Comparison of ENCODE assay signal across 9 mouse cellular contexts in the genomic region with DNA sequence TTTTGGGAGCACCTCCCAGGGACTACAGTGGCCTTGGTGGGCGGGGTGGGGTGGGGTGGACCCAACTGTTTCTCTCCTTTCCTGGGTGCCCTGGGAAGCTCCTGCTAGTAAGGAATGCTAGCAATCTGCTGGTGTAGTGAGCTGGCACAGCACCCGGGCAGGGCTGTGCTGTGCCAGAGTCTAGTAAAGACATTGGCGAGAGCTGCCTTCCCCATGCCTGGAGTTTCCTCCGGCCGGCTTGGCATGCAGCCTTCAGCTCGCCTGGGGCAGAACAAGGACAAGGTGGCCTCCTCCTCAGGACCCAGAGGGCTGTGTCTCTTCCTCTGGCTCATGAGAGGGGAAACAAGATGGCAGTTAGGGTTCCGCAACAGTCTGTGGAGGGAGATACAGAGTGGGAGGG.
DNase-seq lines count a peak whose midpoint lies in the region; ATAC-seq and TF ChIP-seq lines count a peak whose summit lies in the region.
"Had no signal": no experiment of that assay in that cellular context is flagged by ENCODE, and none has a peak within 500 bp of the region (broad histone marks: within the 10 kb centered on the region; RNA-seq: fewer than 3 reads in every experiment).

No protein-coding gene starts in this region.

- H3K4me1 ChIP-seq in liver, embryonic 12.5 days = no peaks in the 10 kb centered on the region
- H3K4me1 ChIP-seq in intestine, postnatal 0 days (replicated peaks; ENCODE audit: control insufficient read depth, insufficient read depth, low read length) = no peaks in the 10 kb centered on the region

- peaks cover 66% of the 10 kb centered on the region for H3K27me3 ChIP-seq in liver, embryonic 12.5 days (replicated peaks)
- no peaks in the 10 kb centered on the region for H3K27me3 ChIP-seq in intestine, postnatal 0 days (replicated peaks; ENCODE audit: control insufficient read depth, insufficient read depth, low read length)

- peak; percentile 16 to 37 for DNase-seq in layer of hippocampus, postnatal 14 days (ENCODE audit: low spot score in 2 of 2)
- no peak for DNase-seq in layer of hippocampus, adult 8-10 months (ENCODE audit: low spot score in 2 of 2)
- peak; percentile 72 for DNase-seq in brain, adult 2 months (ENCODE audit: low read depth, low spot score)
- peak; percentile 77 for DNase-seq in gastrocnemius, postnatal 25 days
- DNase-seq in lung, postnatal 10 days = peak; percentile 52
- DNase-seq in frontal cortex, postnatal 36 days (ENCODE audit: low spot score in 2 of 2) = no peak

- H3K9me3 ChIP-seq in liver, embryonic 12.5 days (replicated peaks) = no peaks in the 10 kb centered on the region
- no peaks in the 10 kb centered on the region for H3K9me3 ChIP-seq in intestine, postnatal 0 days (ENCODE audit: control insufficient read depth)

- H3K4me2 ChIP-seq in liver, embryonic 12.5 days = no peak overlapping the region
- H3K4me2 ChIP-seq in intestine, postnatal 0 days (replicated peaks; ENCODE audit: low read depth) = no peak overlapping the region
- H3K4me2 ChIP-seq: liver, embryonic 11.5 days had no signal

- no peak overlapping the region for H3K9ac ChIP-seq in liver, embryonic 12.5 days
- no peak overlapping the region for H3K9ac ChIP-seq in intestine, postnatal 0 days (ENCODE audit: low read depth, low read length)

- H3K27ac ChIP-seq in liver, embryonic 12.5 days = no peak overlapping the region
- H3K27ac ChIP-seq in intestine, postnatal 0 days (ENCODE audit: low read depth, low read length) = no peak overlapping the region

- no peak overlapping the region for H3K4me3 ChIP-seq in liver, embryonic 12.5 days
- no peak overlapping the region for H3K4me3 ChIP-seq in intestine, postnatal 0 days (ENCODE audit: low read depth, low read length)

- no peak for ATAC-seq in liver, embryonic 12.5 days
- ATAC-seq in intestine, postnatal 0 days = no peak

- 69% methylated on average over 7 of the region's 7 CpGs for WGBS in liver, embryonic 12.5 days (ENCODE audit: insufficient replicate concordance)
- 80% methylated on average over 7 of the region's 7 CpGs for WGBS in intestine, postnatal 0 days

- no peak for TF ChIP-seq CTCF in intestine, postnatal 0 days (IDR thresholded peaks at IDR 0.05; ENCODE audit: low read depth)

- no peaks in the 10 kb centered on the region for H3K36me3 ChIP-seq in liver, embryonic 12.5 days
- no peaks in the 10 kb centered on the region for H3K36me3 ChIP-seq in intestine, postnatal 0 days (ENCODE audit: control insufficient read depth, insufficient read depth)

Comparison
In these comparisons a context has a peak if more than half of its experiments do, and no peak if none do; other contexts are left out.
1. DNase-seq: peak in layer of hippocampus, postnatal 14 days (2 of 2), brain, adult 2 months (single experiment), gastrocnemius, postnatal 25 days (single experiment) and lung, postnatal 10 days (single experiment); none in layer of hippocampus, adult 8-10 months (0 of 2) and frontal cortex, postnatal 36 days (0 of 2).